ENCODE assay signal across 8 mouse cellular contexts in genomic region chrX:7574087-7574884, GRCm38 (mm10). TPM values are rescaled to one million over a fixed set of nuclear protein-coding genes. Genes with fewer than 3 reads are reported as not detected.
A peak's percentile ranks its signal among the peaks of the same experiment; 100 is the strongest.
DNase-seq lines count a peak whose midpoint lies in the region; ATAC-seq and TF ChIP-seq lines count a peak whose summit lies in the region.

Gene Ppp1r3f (minus strand): TSS chrX:7574283.

- peak within 1 kb of the TSS; percentile 60 for H3K4me2 ChIP-seq in forebrain, embryonic 12.5 days
- H3K4me2 ChIP-seq in heart, postnatal 0 days (ENCODE audit: low read depth, low read length): peak within 1 kb of the TSS; percentile 67
- H3K4me2 ChIP-seq in liver, embryonic 16.5 days (ENCODE audit: low read depth, low read length): peak within 1 kb of the TSS; percentile 81
- peak within 1 kb of the TSS; percentile 63 for H3K4me2 ChIP-seq in neural tube, embryonic 13.5 days

- DNase-seq in c-Kit-positive CD71-positive TER-119-positive erythroid progenitor cells, embryonic 14.5 days (ENCODE audit: low spot score): peak; percentile 93
- DNase-seq in heart, postnatal 0 days (ENCODE audit: low spot score): peak; percentile 83
- peak; percentile 93 to 96 for DNase-seq in kidney, postnatal 4 days

- peak within 1 kb of the TSS; percentile 82 for H3K4me3 ChIP-seq in E14TG2a.4 (replicated peaks; ENCODE audit: low read length)
- peak within 1 kb of the TSS; percentile 56 for H3K4me3 ChIP-seq in forebrain, embryonic 12.5 days (replicated peaks)
- peak within 1 kb of the TSS; percentile 70 for H3K4me3 ChIP-seq in heart, postnatal 0 days (ENCODE audit: low read depth, low read length)
- H3K4me3 ChIP-seq in liver, embryonic 16.5 days (ENCODE audit: low read depth, low read length): peak within 1 kb of the TSS; percentile 74
- peak within 1 kb of the TSS; percentile 52 for H3K4me3 ChIP-seq in neural tube, embryonic 13.5 days
- peak within 1 kb of the TSS; percentile 82 for H3K4me3 ChIP-seq in testis, adult 2 months (ENCODE audit: control insufficient read depth, low read depth, low read length)

- 18% methylated on average over 59 of the region's 65 CpGs for WGBS in forebrain, embryonic 12.5 days
- 20% methylated on average over 57 of the region's 65 CpGs for WGBS in heart, postnatal 0 days
- 23% methylated on average over 56 of the region's 65 CpGs for WGBS in liver, embryonic 16.5 days (ENCODE audit: insufficient replicate concordance)
- 18% methylated on average over 64 of the region's 65 CpGs for WGBS in neural tube, embryonic 13.5 days

- no peak for TF ChIP-seq EP300 in heart, postnatal 0 days (IDR thresholded peaks at IDR 0.05; ENCODE audit: low read depth)

- H3K9ac ChIP-seq in forebrain, embryonic 12.5 days: peak within 1 kb of the TSS; percentile 68
- peak within 1 kb of the TSS; percentile 74 for H3K9ac ChIP-seq in heart, postnatal 0 days (replicated peaks; ENCODE audit: low read depth, low read length)
- peak within 1 kb of the TSS; percentile 76 for H3K9ac ChIP-seq in liver, embryonic 16.5 days (ENCODE audit: low read depth, low read length)
- peak within 1 kb of the TSS; percentile 78 for H3K9ac ChIP-seq in neural tube, embryonic 13.5 days

- peak; percentile 45 for TF ChIP-seq POLR2A in testis, adult 2 months (IDR thresholded peaks at IDR 0.05; ENCODE audit: control insufficient read depth, low read depth, low read length)

- TF ChIP-seq CTCF in E14TG2a.4 (conservative IDR thresholded peaks at IDR 0.05; ENCODE audit: low read length): no peak
- TF ChIP-seq CTCF in heart, postnatal 0 days (IDR thresholded peaks at IDR 0.05; ENCODE audit: low read depth): no peak
- no peak for TF ChIP-seq CTCF in testis, adult 2 months (IDR thresholded peaks at IDR 0.05; ENCODE audit: control insufficient read depth, insufficient read depth, insufficient replicate concordance, low read depth, low read length)

- H3K9me3 ChIP-seq in E14TG2a.4 (ENCODE audit: low read length): no peaks in the 10 kb centered on the region
- H3K9me3 ChIP-seq in forebrain, embryonic 12.5 days: no peaks in the 10 kb centered on the region
- no peaks in the 10 kb centered on the region for H3K9me3 ChIP-seq in heart, postnatal 0 days (replicated peaks; ENCODE audit: control insufficient read depth, low read length)
- H3K9me3 ChIP-seq in liver, embryonic 16.5 days (replicated peaks; ENCODE audit: control insufficient read depth, low read length): no peaks in the 10 kb centered on the region
- H3K9me3 ChIP-seq in neural tube, embryonic 13.5 days: no peaks in the 10 kb centered on the region

- peak; percentile 99 for ATAC-seq in forebrain, embryonic 12.5 days (ENCODE audit: low FRiP score)
- peak; percentile 97 for ATAC-seq in heart, postnatal 0 days (ENCODE audit: insufficient read depth, low read depth)
- peak; percentile 97 for ATAC-seq in liver, embryonic 16.5 days (ENCODE audit: low read depth)
- peak; percentile 99 for ATAC-seq in neural tube, embryonic 13.5 days (ENCODE audit: low read depth)

- no peaks in the 10 kb centered on the region for H3K36me3 ChIP-seq in E14TG2a.4 (ENCODE audit: insufficient read depth, low read length)
- H3K36me3 ChIP-seq in forebrain, embryonic 12.5 days (replicated peaks): no peaks in the 10 kb centered on the region
- no peaks in the 10 kb centered on the region for H3K36me3 ChIP-seq in heart, postnatal 0 days (replicated peaks; ENCODE audit: control insufficient read depth, insufficient read depth, low read length)
- no peaks in the 10 kb centered on the region for H3K36me3 ChIP-seq in liver, embryonic 16.5 days (ENCODE audit: control insufficient read depth, insufficient read depth)
- H3K36me3 ChIP-seq in neural tube, embryonic 13.5 days: no peaks in the 10 kb centered on the region
- H3K36me3 ChIP-seq in testis, adult 2 months (ENCODE audit: control insufficient read depth, insufficient read depth, low read length): no peaks in the 10 kb centered on the region

- peak within 1 kb of the TSS; percentile 84 for H3K27ac ChIP-seq in forebrain, embryonic 12.5 days
- H3K27ac ChIP-seq in heart, postnatal 0 days (ENCODE audit: low read depth): peak within 1 kb of the TSS; percentile 86
- H3K27ac ChIP-seq in liver, embryonic 16.5 days (ENCODE audit: low read length): peak within 1 kb of the TSS; percentile 79
- H3K27ac ChIP-seq in neural tube, embryonic 13.5 days (replicated peaks): peak within 1 kb of the TSS; percentile 93
- H3K27ac ChIP-seq in testis, adult 2 months (ENCODE audit: control insufficient read depth, insufficient read depth, low read depth, low read length): peak within 1 kb of the TSS; percentile 94

- H3K4me1 ChIP-seq in E14TG2a.4 (replicated peaks; ENCODE audit: low read depth, low read length): peaks cover 50% of the 10 kb centered on the region
- peaks cover 20% of the 10 kb centered on the region for H3K4me1 ChIP-seq in forebrain, embryonic 12.5 days
- peaks cover 4% of the 10 kb centered on the region; the same call in 1 of the 2 replicates for H3K4me1 ChIP-seq in heart, postnatal 0 days (ENCODE audit: control insufficient read depth, insufficient read depth)
- peaks cover 15% of the 10 kb centered on the region for H3K4me1 ChIP-seq in liver, embryonic 16.5 days (ENCODE audit: control insufficient read depth, low read depth, low read length)
- peaks cover 38% of the 10 kb centered on the region for H3K4me1 ChIP-seq in neural tube, embryonic 13.5 days (replicated peaks)
- H3K4me1 ChIP-seq in testis, adult 2 months (ENCODE audit: control insufficient read depth, insufficient read depth, low read length): peaks cover 4% of the 10 kb centered on the region

- no peaks in the 10 kb centered on the region for H3K27me3 ChIP-seq in E14TG2a.4 (ENCODE audit: insufficient read depth, low read length)
- H3K27me3 ChIP-seq in forebrain, embryonic 12.5 days: no peaks in the 10 kb centered on the region
- H3K27me3 ChIP-seq in heart, postnatal 0 days (ENCODE audit: control insufficient read depth, insufficient read depth, low read length): no peaks in the 10 kb centered on the region
- H3K27me3 ChIP-seq in liver, embryonic 16.5 days (ENCODE audit: control insufficient read depth, insufficient read depth, low read depth, low read length): no peaks in the 10 kb centered on the region
- no peaks in the 10 kb centered on the region for H3K27me3 ChIP-seq in neural tube, embryonic 13.5 days
- H3K27me3 ChIP-seq in testis, adult 2 months (ENCODE audit: control insufficient read depth, insufficient read depth, low read length): no peaks in the 10 kb centered on the region

RNA-seq across cellular contexts. Expression of gene Ppp1r3f, which starts in this region (rescaled TPM):
- polyA plus RNA-seq in forebrain, embryonic 12.5 days (2016; fragmentation: Nextera tagmentation; extraction: Ambion mirVana): 4.1 and 4.4 TPM in 2 replicates
- 3.5 and 6.5 TPM in 2 replicates for total RNA-seq in heart, postnatal 0 days (2014; rRNA removed; ENCODE audit: low replicate concordance)
- 0.99 and 1.5 TPM in 2 replicates for polyA plus RNA-seq in heart, postnatal 0 days (2015; fragmentation: Nextera tagmentation; extraction: Ambion mirVana)
- 0.21 and 0.24 TPM in 2 replicates for polyA plus RNA-seq in liver, embryonic 16.5 days (2015; fragmentation: Nextera tagmentation; extraction: Ambion mirVana)
- polyA plus RNA-seq in neural tube, embryonic 13.5 days (2015; fragmentation: Nextera tagmentation; extraction: Ambion mirVana): 4.6 and 5.4 TPM in 2 replicates
- 3.0 and 3.1 TPM in 2 replicates for polyA plus RNA-seq in testis, adult 2 months (2012; rRNA removed)

Comparison
In these comparisons a context has a peak if more than half of its experiments do, and no peak if none do; other contexts are left out.
1. Peak in every context shown above with its lines: DNase-seq, ATAC-seq, H3K4me3 ChIP-seq and H3K27ac ChIP-seq.
2. Peak in ATAC-seq, H3K4me3 ChIP-seq, H3K27ac ChIP-seq, H3K9ac ChIP-seq and H3K4me2 ChIP-seq in liver, embryonic 16.5 days; RNA of the gene not detected or under 1 TPM.